Mouse (Mus musculus) CH12.LX (cell line): ENCODE results near the gene Myt1. TPM values are rescaled to one million over a fixed set of nuclear protein-coding genes. Genes with fewer than 3 reads are reported as not detected.

Source experiments
- DNase-seq: peaks from one replicate; pipeline ENCODE4 v3.0.0-alpha.2; 2013; ENCODE audit errors: extremely low read depth
- H3K27ac ChIP-seq: 2 replicates; pipeline ENCODE4 v1.5.1; 2012; ENCODE audit warnings: low read depth, mild to moderate bottlenecking, control low read depth, moderate library complexity; ENCODE audit not compliant: insufficient read depth
- H3K27me3 ChIP-seq: replicated peaks from 2 replicates; pipeline ENCODE3; 2012; ENCODE audit warnings: inconsistent platforms
- H3K36me3 ChIP-seq, 2 experiments: replicated peaks in 1 of 2; 2 replicates each; pipeline versions ENCODE3 to v1.6.1; 2012; ENCODE audit warnings: inconsistent platforms in 1 of 2, low read length in 1 of 2, mild to moderate bottlenecking in 1 of 2, mixed read lengths in 1 of 2, moderate library complexity in 1 of 2; ENCODE audit not compliant: control insufficient read depth in 1 of 2, insufficient read depth in 1 of 2
- H3K4me1 ChIP-seq, 2 experiments: 2 replicates each; pipeline ENCODE4 v1.6.1; 2012; ENCODE audit warnings: inconsistent platforms in 1 of 2, moderate library complexity in 1 of 2; ENCODE audit not compliant: insufficient read depth in 2 of 2, control insufficient read depth in 1 of 2
- H3K4me2 ChIP-seq: 2 replicates; pipeline ENCODE4 v1.6.1; 2012; ENCODE audit warnings: low read depth, mild to moderate bottlenecking, control low read depth; ENCODE audit not compliant: poor library complexity, insufficient read depth, severe bottlenecking
- H3K4me3 ChIP-seq, 3 experiments: fragments of 150-350 bp in 1 of 3; sonication (generic) in 1 of 3; replicated peaks in 1 of 3; 2 replicates each; pipeline versions ENCODE3 to v1.5.1; 2011 to 2012; ENCODE audit warnings: low read depth in 2 of 3, low read length in 2 of 3, mild to moderate bottlenecking in 2 of 3, moderate library complexity in 2 of 3, control low read depth in 1 of 3, improper control_type of control experiment in 1 of 3, inconsistent platforms in 1 of 3, mixed read lengths in 1 of 3; ENCODE audit not compliant: poor library complexity in 1 of 3
- H3K79me2 ChIP-seq: replicated peaks from 2 replicates; pipeline ENCODE4 v1.6.1; 2012; ENCODE audit warnings: mild to moderate bottlenecking, moderate library complexity; ENCODE audit not compliant: control insufficient read depth, poor library complexity, insufficient read depth, severe bottlenecking; ENCODE audit errors: extremely low read depth
- H3K9ac ChIP-seq: 2 replicates; pipeline ENCODE4 v1.6.1; 2012; ENCODE audit warnings: low read depth, mild to moderate bottlenecking, control low read depth, moderate library complexity; ENCODE audit not compliant: insufficient read depth
- H3K9me3 ChIP-seq: replicated peaks from 2 replicates; pipeline ENCODE3; 2012; ENCODE audit warnings: low read length, inconsistent platforms, mixed read lengths
- BHLHE40 ChIP-seq: IDR thresholded peaks from 2 replicates; pipeline ENCODE4 v1.6.1; 2011; ENCODE audit warnings: mild to moderate bottlenecking, low read depth, low read length, improper control_type of control experiment
- CHD1 ChIP-seq: IDR thresholded peaks from 2 replicates; pipeline ENCODE4 v1.6.1; 2012; ENCODE audit warnings: low read depth, low read length, improper control_type of control experiment, inconsistent platforms
- CHD2 ChIP-seq: IDR thresholded peaks from 2 replicates; pipeline ENCODE4 v1.6.1; 2011; ENCODE audit warnings: low read length, improper control_type of control experiment
- CTCF ChIP-seq, 2 experiments: IDR thresholded peaks in 1 of 2; conservative IDR thresholded peaks in 1 of 2; 2 replicates each; pipeline ENCODE4 v1.5.1; 2011 to 2012; ENCODE audit warnings: low read depth in 2 of 2, low read length in 2 of 2, improper control_type of control experiment in 1 of 2, inconsistent platforms in 1 of 2, mild to moderate bottlenecking in 1 of 2, moderate library complexity in 1 of 2
- E2F4 ChIP-seq: IDR thresholded peaks from 2 replicates; pipeline ENCODE4 v1.6.1; 2011; ENCODE audit warnings: low read depth, low read length, improper control_type of control experiment; ENCODE audit not compliant: insufficient replicate concordance
- ELF1 ChIP-seq: IDR thresholded peaks from 2 replicates; pipeline ENCODE4 v1.6.1; 2014; ENCODE audit warnings: low read depth, mild to moderate bottlenecking, inconsistent platforms, low read length, improper control_type of control experiment
- EP300 ChIP-seq: IDR thresholded peaks from 2 replicates; pipeline ENCODE4 v1.6.1; 2011; ENCODE audit warnings: low read length, improper control_type of control experiment
- ETS1 ChIP-seq: conservative IDR thresholded peaks from 2 replicates; pipeline ENCODE4 v1.6.1; 2012; ENCODE audit warnings: low read depth, mild to moderate bottlenecking, inconsistent platforms, low read length, improper control_type of control experiment, moderate library complexity
- GABPA ChIP-seq: IDR thresholded peaks from 2 replicates; pipeline ENCODE4 v1.6.1; 2012; ENCODE audit warnings: low read depth, low read length, improper control_type of control experiment, inconsistent platforms; ENCODE audit not compliant: insufficient replicate concordance
- HCFC1 ChIP-seq: IDR thresholded peaks from 2 replicates; pipeline ENCODE4 v1.6.1; 2012; ENCODE audit warnings: low read depth, mild to moderate bottlenecking, inconsistent platforms, low read length, improper control_type of control experiment
- IRF4 ChIP-seq: IDR thresholded peaks from 2 replicates; pipeline ENCODE4 v1.6.1; 2014; ENCODE audit warnings: low read depth, mild to moderate bottlenecking, inconsistent platforms, low read length, improper control_type of control experiment
- JUN ChIP-seq: IDR thresholded peaks from 2 replicates; pipeline ENCODE4 v1.6.1; 2011; ENCODE audit warnings: low read depth, mild to moderate bottlenecking, low read length, improper control_type of control experiment, moderate library complexity; ENCODE audit not compliant: insufficient read depth
- JUND ChIP-seq: conservative IDR thresholded peaks from 2 replicates; pipeline ENCODE4 v1.6.1; 2011; ENCODE audit warnings: low read depth, low read length, improper control_type of control experiment
- KAT2A ChIP-seq: IDR thresholded peaks from 2 replicates; pipeline ENCODE4 v1.6.1; 2012; ENCODE audit warnings: low read length, improper control_type of control experiment, inconsistent platforms; ENCODE audit not compliant: insufficient replicate concordance
- MAFK ChIP-seq: IDR thresholded peaks from 2 replicates; pipeline ENCODE4 v1.6.1; 2011; ENCODE audit warnings: low read length, improper control_type of control experiment; ENCODE audit not compliant: insufficient replicate concordance
- MAX ChIP-seq: IDR thresholded peaks from 2 replicates; pipeline ENCODE4 v1.6.1; 2011; ENCODE audit warnings: low read length, improper control_type of control experiment
- MAZ ChIP-seq: IDR thresholded peaks from 2 replicates; pipeline ENCODE4 v1.6.1; 2012; ENCODE audit warnings: low read depth, mild to moderate bottlenecking, inconsistent platforms, low read length, improper control_type of control experiment, moderate library complexity
- MEF2A ChIP-seq: IDR thresholded peaks from 2 replicates; pipeline ENCODE4 v1.6.1; 2014; ENCODE audit warnings: low read depth, mild to moderate bottlenecking, inconsistent platforms, low read length, improper control_type of control experiment, borderline replicate concordance
- MXI1 ChIP-seq: IDR thresholded peaks from 2 replicates; pipeline ENCODE4 v1.6.1; 2011; ENCODE audit warnings: mild to moderate bottlenecking, low read depth, low read length, improper control_type of control experiment
- MYC ChIP-seq: IDR thresholded peaks from 2 replicates; pipeline ENCODE4 v1.6.1; 2011; ENCODE audit warnings: low read depth, mild to moderate bottlenecking, improper control_type of control experiment, low read length
- NELFE ChIP-seq: IDR thresholded peaks from 2 replicates; pipeline ENCODE4 v1.6.1; 2011; ENCODE audit warnings: low read depth, low read length, improper control_type of control experiment
- NRF1 ChIP-seq: IDR thresholded peaks from 2 replicates; pipeline ENCODE4 v1.6.1; 2014; ENCODE audit warnings: low read depth, mild to moderate bottlenecking, inconsistent platforms, low read length, improper control_type of control experiment, moderate library complexity
- PAX5 ChIP-seq: IDR thresholded peaks from 2 replicates; pipeline ENCODE4 v1.6.1; 2012; ENCODE audit warnings: low read length, inconsistent platforms, mixed read lengths
- POLR2A ChIP-seq: IDR thresholded peaks from 2 replicates; pipeline ENCODE4 v1.6.1; 2011; ENCODE audit warnings: low read depth, mild to moderate bottlenecking, improper control_type of control experiment, low read length
- POLR2AphosphoS2 ChIP-seq: IDR thresholded peaks from 2 replicates; pipeline ENCODE4 v1.6.1; 2011; ENCODE audit warnings: low read depth, low read length, improper control_type of control experiment
- RAD21 ChIP-seq: IDR thresholded peaks from 2 replicates; pipeline ENCODE4 v1.6.1; 2011; ENCODE audit warnings: low read depth, mild to moderate bottlenecking, low read length, improper control_type of control experiment, moderate library complexity
- RCOR1 ChIP-seq: conservative IDR thresholded peaks from 2 replicates; pipeline ENCODE4 v1.6.1; 2012; ENCODE audit warnings: low read depth, mild to moderate bottlenecking, inconsistent platforms, low read length, improper control_type of control experiment
- SIN3A ChIP-seq: IDR thresholded peaks from 2 replicates; pipeline ENCODE4 v1.6.1; 2012; ENCODE audit warnings: low read length, improper control_type of control experiment, inconsistent platforms
- SMC3 ChIP-seq: IDR thresholded peaks from 2 replicates; pipeline ENCODE4 v1.6.1; 2011; ENCODE audit warnings: low read depth, low read length, improper control_type of control experiment
- TBP ChIP-seq: conservative IDR thresholded peaks from 2 replicates; pipeline ENCODE4 v1.6.1; 2011; ENCODE audit warnings: low read depth, low read length, improper control_type of control experiment
- TCF12 ChIP-seq: IDR thresholded peaks from 2 replicates; pipeline ENCODE4 v1.6.1; 2014; ENCODE audit warnings: low read depth, mild to moderate bottlenecking, inconsistent platforms, low read length, improper control_type of control experiment
- UBTF ChIP-seq: IDR thresholded peaks from 2 replicates; pipeline ENCODE4 v1.6.1; 2012; ENCODE audit warnings: low read depth, mild to moderate bottlenecking, inconsistent platforms, low read length, improper control_type of control experiment, moderate library complexity
- USF1 ChIP-seq: IDR thresholded peaks from 2 replicates; pipeline ENCODE4 v1.6.1; 2014; ENCODE audit warnings: low read depth, mild to moderate bottlenecking, inconsistent platforms, low read length, improper control_type of control experiment
- USF2 ChIP-seq: conservative IDR thresholded peaks from 2 replicates; pipeline ENCODE4 v1.6.1; 2011; ENCODE audit warnings: low read depth, low read length, improper control_type of control experiment
- ZC3H11A ChIP-seq: IDR thresholded peaks from 2 replicates; pipeline ENCODE4 v1.6.1; 2012; ENCODE audit warnings: low read depth, mild to moderate bottlenecking, inconsistent platforms, low read length, improper control_type of control experiment
- ZKSCAN1 ChIP-seq: IDR thresholded peaks from 2 replicates; pipeline ENCODE4 v1.6.1; 2012; ENCODE audit warnings: low read depth, inconsistent platforms, low read length, improper control_type of control experiment, borderline replicate concordance
- ZMIZ1 ChIP-seq: IDR thresholded peaks from 2 replicates; pipeline ENCODE4 v1.6.1; 2012; ENCODE audit warnings: low read depth, mild to moderate bottlenecking, inconsistent platforms, low read length, improper control_type of control experiment
- ZNF384 ChIP-seq: IDR thresholded peaks from 2 replicates; pipeline ENCODE4 v1.6.1; 2012; ENCODE audit warnings: low read depth, low read length, improper control_type of control experiment, inconsistent platforms
- dilution Hi-C: fragments of 300-500 bp; cut with MboI; formaldehyde crosslinking; loops from 2 replicates; pipeline ENCODE4 v1.14.3; 2020; ENCODE audit warnings: low sequenced_read_pairs; ENCODE audit not compliant: extremely low pct_unique_long_range_greater_than_20kb, extremely low pct_ligation_motif_present
- in situ Hi-C: fragments of 300-500 bp; cut with MboI; formaldehyde crosslinking; loops from 3 replicates; pipeline ENCODE4 v1.14.3; 2019; ENCODE audit warnings: low sequenced_read_pairs, low pct_ligation_motif_present, low pct_unique_long_range_greater_than_20kb, mixed read lengths
- polyA plus RNA-seq: library from polyadenylated mRNA; unstranded; fragments of >175 nt; gene quantifications from 2 replicates; pipeline ENCODE4 v1.2.1, GENCODE M21; 2012; ENCODE audit warnings: low read depth; ENCODE audit not compliant: insufficient read length
- total RNA-seq, 2 experiments: library from RNA; depleted of rRNA; stranded (reverse); fragments of 300-350 nt in 1 of 2; fragments of >200 nt in 1 of 2; gene quantifications; 2 replicates each; pipeline ENCODE4 v1.2.3; 2012 to 2014

The Myt1 gene
- total and polyA plus RNA-seq, 3 experiments, result not detected

DNA sequence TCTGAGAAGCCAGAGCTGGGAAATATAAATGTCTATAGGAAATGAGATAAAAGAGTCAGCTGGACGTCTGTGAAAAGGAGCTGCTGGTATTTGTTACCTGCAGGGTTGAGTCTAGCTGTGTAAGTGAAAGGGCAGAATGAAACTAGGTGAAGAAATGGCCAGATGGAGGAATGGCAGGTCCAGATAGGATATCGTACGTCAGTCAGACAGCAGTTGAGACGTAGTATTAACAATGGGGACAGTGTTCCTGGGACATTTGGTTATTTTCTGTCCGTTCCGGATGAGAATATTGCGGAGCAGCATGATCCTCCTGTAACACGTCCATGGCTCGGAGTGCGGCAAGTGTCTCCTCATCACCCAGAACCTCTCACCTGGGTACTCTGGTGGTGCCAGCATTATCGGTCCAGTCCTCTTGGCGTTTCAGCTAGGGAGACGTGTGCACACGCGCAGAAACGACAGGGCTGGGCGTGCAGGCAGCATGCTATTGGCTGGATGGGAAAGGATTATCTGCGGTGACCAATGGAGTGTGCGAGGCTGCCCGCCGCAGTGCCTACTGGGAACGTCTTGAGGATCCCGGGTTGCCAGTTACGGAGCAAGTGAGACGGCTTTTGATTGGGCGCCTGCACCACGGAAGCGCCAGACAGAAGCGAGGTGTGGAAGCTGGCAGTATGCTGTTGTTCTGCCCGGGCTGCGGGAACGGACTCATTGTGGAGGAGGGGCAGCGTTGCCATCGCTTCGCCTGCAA, 100.8 kb downstream of the Myt1 start, which contains the start of gene Polr3k:
Polr3k (plus strand) TSS at position 547 of the 745 bp plus-strand sequence.
- DNase-seq, result peak; percentile 97
- H3K36me3 ChIP-seq, result peaks cover 12 to 19% of the 10 kb centered on the region in 2 experiments
- H3K9me3 ChIP-seq, result no peaks in the 10 kb centered on the region
- 0 out of 2 replicates have a peak within 1 kb of the TSS, but pooled peaks have one; percentile 5 for H3K27ac ChIP-seq
- peak within 1 kb of the TSS; percentile 82 for H3K9ac ChIP-seq
- peak within 1 kb of the TSS; percentile 78 to 94 (median 84) for H3K4me3 ChIP-seq
- peak within 1 kb of the TSS; percentile 100 for H3K4me2 ChIP-seq
- in situ Hi-C loops, result no loop called here
- peak; percentile 63; the same call in 1 of the 2 replicates for TF ChIP-seq MYC
- TF ChIP-seq MEF2A, result no peak; the same call in 1 of the 2 replicates
- TF ChIP-seq EP300, result no peak
- TF ChIP-seq MAX, result peak; percentile 73
- TF ChIP-seq USF2, result no peak
- no peak for TF ChIP-seq CTCF (conservative IDR thresholded peaks at IDR 0.05 in 1 of 2, IDR thresholded peaks at IDR 0.05 in 1 of 2; ENCODE audit: low read depth in 2 of 2, low read length in 2 of 2)
- TF ChIP-seq RCOR1, result no peak; the same call in 1 of the 2 replicates
- no peak for TF ChIP-seq USF1
- TF ChIP-seq MAFK, result no peak
- no peak for TF ChIP-seq ZC3H11A
- no peak; the same call in 1 of the 2 replicates for TF ChIP-seq RAD21
- TF ChIP-seq MXI1, result peak; percentile 89
- peak; percentile 94 for TF ChIP-seq SIN3A
- peak; percentile 95 for TF ChIP-seq ZMIZ1
- TF ChIP-seq ZKSCAN1, result no peak
- TF ChIP-seq BHLHE40, result peak; percentile 47; the same call in 1 of the 2 replicates
- no peak for TF ChIP-seq CHD1
- TF ChIP-seq POLR2AphosphoS2, result no peak
- no peak for TF ChIP-seq PAX5
- 0 out of 2 replicates have a peak, but pooled peaks have one; percentile 45 for TF ChIP-seq TBP
- TF ChIP-seq HCFC1, result peak; percentile 78
- peak; percentile 93 for TF ChIP-seq ELF1
- TF ChIP-seq POLR2A, result peak; percentile 88
- no peak for TF ChIP-seq JUND
- no peak for TF ChIP-seq UBTF
- TF ChIP-seq NRF1, result peak; percentile 82
- peak; percentile 94 for TF ChIP-seq NELFE
- no peak for TF ChIP-seq GABPA
- peak; percentile 41; the same call in 1 of the 2 replicates for TF ChIP-seq IRF4
- TF ChIP-seq ETS1, result no peak
- TF ChIP-seq JUN, result no peak
- TF ChIP-seq E2F4, result no peak; the same call in 1 of the 2 replicates
- peak; percentile 80 for TF ChIP-seq CHD2
- no peak for TF ChIP-seq ZNF384
- peak; percentile 52; the same call in 1 of the 2 replicates for TF ChIP-seq KAT2A
- no peak for TF ChIP-seq MAZ
- TF ChIP-seq TCF12, result peak; percentile 75
- TF ChIP-seq SMC3, result no peak
- peaks cover 2 to 21% of the 10 kb centered on the region in 2 experiments; a peak in 2 of 4 replicates for H3K4me1 ChIP-seq
- no peaks in the 10 kb centered on the region for H3K27me3 ChIP-seq
- peaks cover 13% of the 10 kb centered on the region for H3K79me2 ChIP-seq
- dilution Hi-C loops, result no loop called here
